Mouse (Mus musculus) cerebral cortex, adult 2 months (tissue): ENCODE results near the gene Rufy3.

Source experiments
- WGBS: fragments of 180-500 bp; shearing (Covaris S2); methylation state at CpG from one replicate; pipeline ENCODE4 v1.1.7; 2018; 5-methylcytosine and 5-hydroxymethylcytosine counted together

The Rufy3 gene

GRCm38 (mm10) chr5:88629125-88629524 is 64.3 kb downstream of the Rufy3 start:
- WGBS, result 83% methylated on average over 11 of the region's 11 CpGs

GRCm38 (mm10) chr5:88629987-88630386 is 65.1 kb downstream of the Rufy3 start:
- WGBS, result 87% methylated on average over 8 of the region's 8 CpGs

- WGBS, result 51% methylated on average over 3 of the region's 3 CpGs
Observed at GRCm38 (mm10) chr5:88630883-88631282, 66.0 kb downstream of the Rufy3 start.

- 85% methylated on average over 5 of the region's 5 CpGs for WGBS
Observed at GRCm38 (mm10) chr5:88631545-88631944, 66.7 kb downstream of the Rufy3 start.

- 90% methylated on average over 9 of the region's 9 CpGs for WGBS
Observed at GRCm38 (mm10) chr5:88632463-88632862, 67.6 kb downstream of the Rufy3 start.

- WGBS, result 81% methylated on average over 5 of the region's 5 CpGs
Observed at GRCm38 (mm10) chr5:88634076-88634475, 69.2 kb downstream of the Rufy3 start.

- 61% methylated on average over 9 of the region's 9 CpGs for WGBS
Observed at GRCm38 (mm10) chr5:88642786-88643185, 77.9 kb downstream of the Rufy3 start.

GRCm38 (mm10) chr5:88643491-88643890 is 78.7 kb downstream of the Rufy3 start:
- WGBS, result 79% methylated on average over 9 of the region's 9 CpGs

GRCm38 (mm10) chr5:88644901-88645300 is 80.1 kb downstream of the Rufy3 start:
- 91% methylated on average over 2 of the region's 2 CpGs for WGBS

GRCm38 (mm10) chr5:88645405-88645804 is 80.6 kb downstream of the Rufy3 start:
- WGBS, result 62% methylated on average over 5 of the region's 5 CpGs

- WGBS, result 84% methylated on average over 17 of the region's 17 CpGs
Observed at GRCm38 (mm10) chr5:88649250-88650173, 84.7 kb downstream of the Rufy3 start.

GRCm38 (mm10) chr5:88652589-88652988 is 87.7 kb downstream of the Rufy3 start:
- WGBS, result 86% methylated on average over 5 of the region's 5 CpGs

- 95% methylated on average over 1 of the region's 1 CpGs for WGBS
Observed at GRCm38 (mm10) chr5:88657868-88658267, 93.0 kb downstream of the Rufy3 start.

- 83% methylated on average over 3 of the region's 3 CpGs for WGBS
Observed at GRCm38 (mm10) chr5:88663151-88663550, 98.3 kb downstream of the Rufy3 start.

GRCm38 (mm10) chr5:88663875-88664274 is 99.0 kb downstream of the Rufy3 start:
- WGBS, result 72% methylated on average over 5 of the region's 5 CpGs

- WGBS, result under 1% methylated on average over 47 of the region's 47 CpGs
Observed at GRCm38 (mm10) chr5:88674703-88675442, 110.0 kb downstream of the Rufy3 start.

- under 1% methylated on average over 123 of the region's 127 CpGs for WGBS
Observed at GRCm38 (mm10) chr5:88675443-88676387, 110.9 kb downstream of the Rufy3 start, which contains the start of gene Grsf1. Gene Grsf1, minus strand, starts transcription at chr5:88676171.

GRCm38 (mm10) chr5:88678929-88679328 is 114.1 kb downstream of the Rufy3 start:
- WGBS, result 49% methylated on average over 7 of the region's 7 CpGs

- WGBS, result 24% methylated on average over 6 of the region's 6 CpGs
Observed at GRCm38 (mm10) chr5:88679341-88679740, 114.5 kb downstream of the Rufy3 start.

GRCm38 (mm10) chr5:88680567-88680966 is 115.7 kb downstream of the Rufy3 start:
- 92% methylated on average over 6 of the region's 6 CpGs for WGBS

- WGBS, result 89% methylated on average over 9 of the region's 9 CpGs
Observed at GRCm38 (mm10) chr5:88683706-88684105, 118.9 kb downstream of the Rufy3 start.
